Mouse (Mus musculus) G1E (cell line): ENCODE measurements around the gene H2al1k. TPM values are rescaled to one million over a fixed set of nuclear protein-coding genes. Genes with fewer than 3 reads are reported as not detected.
"Not testable (repeated sequence)": the region's sequence is repeated elsewhere in the genome, so short reads cannot be mapped to it uniquely, and the experiment has no call there.

ENCODE experiments used
- ATAC-seq: 2 replicates; pipeline ENCODE4 v1.8.0; 2016; ENCODE audit warnings: mild to moderate bottlenecking; ENCODE audit not compliant: insufficient number of reproducible peaks, poor library complexity, low FRiP score, severe bottlenecking; ENCODE audit errors: extremely low read depth
- DNase-seq: peaks from one replicate; pipeline ENCODE4 v3.0.0; 2012; ENCODE audit warnings: low spot score
- H3K27me3 ChIP-seq: 2 replicates; pipeline ENCODE4 v1.6.1; 2012; ENCODE audit warnings: mild to moderate bottlenecking, low read length, inconsistent platforms; ENCODE audit not compliant: insufficient read depth
- H3K36me3 ChIP-seq: replicated peaks from 2 replicates; pipeline ENCODE3; 2012; ENCODE audit warnings: mild to moderate bottlenecking, inconsistent platforms
- H3K4me1 ChIP-seq: 2 replicates; pipeline ENCODE4 v1.6.1; 2012; ENCODE audit warnings: low read depth, low read length, inconsistent platforms, mixed read lengths; ENCODE audit not compliant: insufficient read depth
- H3K4me3 ChIP-seq: 2 replicates; pipeline ENCODE4 v1.5.1; 2012; ENCODE audit warnings: low read depth, mild to moderate bottlenecking, inconsistent platforms, low read length, moderate library complexity, mixed read lengths
- H3K9me3 ChIP-seq: replicated peaks from 2 replicates; pipeline ENCODE4 v1.6.1; 2012; ENCODE audit warnings: inconsistent platforms
- CTCF ChIP-seq: IDR thresholded peaks from 2 replicates; pipeline ENCODE4 v1.5.1; 2012; ENCODE audit warnings: low read depth, low read length, inconsistent platforms, mixed read lengths
- GATA1 ChIP-seq: IDR thresholded peaks from 2 replicates; pipeline ENCODE4 v1.6.1; 2012; ENCODE audit warnings: borderline replicate concordance, low read length, inconsistent platforms, mixed read lengths
- GATA2 ChIP-seq: IDR thresholded peaks from 2 replicates; pipeline ENCODE4 v1.6.1; 2012; ENCODE audit warnings: low read depth, low read length, inconsistent platforms, borderline replicate concordance
- POLR2AphosphoS5 ChIP-seq: IDR thresholded peaks from 2 replicates; pipeline ENCODE4 v1.6.1; 2012; ENCODE audit warnings: low read depth, low read length, inconsistent platforms; ENCODE audit not compliant: insufficient replicate concordance
- TAL1 ChIP-seq: conservative IDR thresholded peaks from 2 replicates; pipeline ENCODE4 v1.6.1; 2012; ENCODE audit warnings: low read depth, low read length, inconsistent platforms, mixed read lengths
- polyA plus RNA-seq: library from polyadenylated mRNA; stranded (reverse); fragments of >175 nt; gene quantifications from 2 replicates; pipeline ENCODE4 v1.2.3, GENCODE M21; 2012
- total RNA-seq, 2 experiments: library from RNA; stranded (forward) in 1 of 2; stranded (reverse) in 1 of 2; fragments of 200-1000 nt in 1 of 2; fragments of >200 nt in 1 of 2; fragmentation: Nextera tagmentation in 1 of 2; gene quantifications; 2 replicates each; pipeline ENCODE4 v1.2.3; 2014 to 2017

Gene H2al1k
- total RNA-seq (2014; fragmentation: Nextera tagmentation) (11.8 and 20.1 TPM in 2 replicates), total RNA-seq (2017) (1.3 and 3.9 TPM in 2 replicates), polyA plus RNA-seq (0.18 and 0.55 TPM in 2 replicates)

DNA sequence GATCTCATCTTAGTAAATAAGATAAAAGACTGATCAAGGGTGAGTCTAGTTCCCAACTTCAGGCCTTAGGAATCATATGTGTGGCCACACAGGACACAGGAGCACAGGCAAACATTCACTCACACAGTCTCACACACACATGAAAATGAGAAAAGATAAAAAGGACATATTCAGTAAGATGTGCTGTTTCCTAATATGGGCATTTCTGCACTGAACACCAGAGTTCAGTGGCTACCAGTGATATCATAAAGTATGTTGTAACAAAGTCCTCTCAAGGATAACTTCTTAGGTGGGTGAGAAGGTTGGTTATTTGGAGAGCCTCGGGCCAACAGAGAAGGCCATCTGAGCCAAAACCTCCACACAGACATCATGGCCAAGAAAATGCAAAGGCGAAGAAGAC is at the start of gene H2al1k:
TSS of gene H2al1k (plus strand) at position 301 of the 400 bp plus-strand sequence.
- H3K4me1 ChIP-seq, H3K36me3 ChIP-seq, H3K27me3 ChIP-seq, H3K4me3 ChIP-seq, H3K9me3 ChIP-seq, ATAC-seq, DNase-seq: not testable (repeated sequence)

DNA sequence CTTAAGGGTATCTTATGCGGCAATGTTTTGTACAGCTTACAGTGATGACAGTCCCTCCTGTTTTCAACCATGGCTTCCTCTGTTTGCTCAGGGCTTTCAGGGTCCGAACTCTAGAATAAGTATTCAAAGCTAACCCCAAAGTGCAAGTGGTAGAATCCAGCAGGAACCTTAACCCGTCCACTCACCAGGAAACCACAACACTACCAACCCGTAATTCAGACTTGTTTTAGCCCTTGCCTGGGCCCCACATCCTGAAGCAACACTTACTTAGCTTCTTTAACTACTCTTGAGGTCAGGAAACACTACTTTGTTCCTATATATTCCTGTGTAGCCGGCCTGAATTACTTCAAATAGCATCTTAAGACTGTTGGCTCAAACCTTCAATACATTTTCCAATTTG is 47.6 kb upstream of the H2al1k start:
- peaks cover 17% of the 10 kb centered on the region for H3K36me3 ChIP-seq
- H3K4me1 ChIP-seq, result peaks cover 17% of the 10 kb centered on the region; the same call in 1 of the 2 replicates
- no peak for DNase-seq
- no peak for ATAC-seq
- TF ChIP-seq CTCF (no peak), POLR2AphosphoS5 (no peak), GATA2 (no peak), GATA1 (no peak), TAL1 (no peak)
- H3K9me3 ChIP-seq, result no peaks in the 10 kb centered on the region
- H3K27me3 ChIP-seq, result no peaks in the 10 kb centered on the region
- no peak overlapping the region for H3K4me3 ChIP-seq

DNA sequence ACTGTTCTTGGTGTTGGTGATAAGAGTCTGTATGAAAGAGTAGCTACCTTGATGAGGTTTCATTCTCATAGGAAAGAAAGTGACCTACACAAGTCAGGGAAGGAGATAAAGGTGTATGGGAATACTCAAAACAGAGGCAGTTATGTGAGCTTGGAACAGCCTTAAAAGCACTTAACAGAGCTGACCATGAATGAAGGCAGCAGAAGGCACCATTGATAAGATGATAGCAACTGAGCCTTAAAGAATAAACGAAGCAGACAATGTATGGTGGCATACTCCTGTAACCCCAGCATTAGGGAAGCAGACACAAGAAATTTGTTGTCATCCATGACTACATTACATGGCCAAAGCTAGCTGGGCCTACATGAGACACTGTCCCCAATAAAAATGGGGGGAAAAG is 47.0 kb upstream of the H2al1k start:
- Histone ChIP-seq H3K27me3 (no peaks in the 10 kb centered on the region), H3K4me1 (peaks cover 14% of the 10 kb centered on the region; the same call in 1 of the 2 replicates), H3K36me3 (peaks cover 21% of the 10 kb centered on the region), H3K4me3 (no peak overlapping the region), H3K9me3 (no peaks in the 10 kb centered on the region)
- TF ChIP-seq TAL1 (peak; percentile 20; the same call in 1 of the 2 replicates), CTCF (no peak)
- ATAC-seq (no peak), DNase-seq (no peak)

DNA sequence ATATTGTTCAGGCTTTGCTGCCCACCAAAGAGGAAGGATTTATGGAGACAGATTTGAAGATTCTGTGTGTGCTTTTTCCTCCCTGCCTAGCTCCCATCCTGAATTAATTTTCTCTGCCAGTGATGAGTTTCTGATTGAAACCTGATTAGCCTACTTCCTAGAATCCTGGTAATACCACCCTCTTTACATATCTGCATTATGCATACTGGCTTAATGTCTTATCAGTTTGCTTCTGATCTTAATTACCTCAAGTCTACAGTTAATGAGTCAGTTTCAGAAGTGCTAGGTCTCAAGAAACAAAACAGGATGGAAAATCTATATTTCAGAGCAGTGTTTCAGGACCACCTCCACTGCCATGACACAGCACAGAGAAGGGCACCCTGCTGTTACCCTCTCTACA is 34.0 kb upstream of the H2al1k start:
- not testable (repeated sequence) for H3K4me1 ChIP-seq, H3K9me3 ChIP-seq, DNase-seq, H3K4me3 ChIP-seq, H3K27me3 ChIP-seq, H3K36me3 ChIP-seq
- ATAC-seq, result peak; percentile 54; the same call in 1 of the 2 replicates

DNA sequence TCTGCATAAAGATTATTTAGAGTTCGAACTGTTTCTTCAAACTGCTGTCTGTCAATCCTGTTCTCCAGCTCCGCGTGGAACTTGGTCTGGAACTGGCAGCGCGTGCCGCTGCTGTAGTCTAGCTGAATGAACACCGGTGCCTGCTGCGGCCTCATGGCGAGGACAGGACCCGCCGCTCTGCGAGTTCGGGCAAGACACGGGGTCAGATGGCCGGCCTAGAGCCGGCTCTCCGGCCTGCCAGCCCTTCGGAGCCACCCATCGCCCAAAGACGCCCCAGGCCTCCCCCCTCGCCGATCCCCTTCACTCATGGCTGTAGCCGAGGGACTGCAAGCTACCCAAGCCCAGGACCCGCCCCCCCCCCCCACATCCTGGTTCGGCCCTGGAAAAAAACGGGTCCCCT is 22.5 kb upstream of the H2al1k start:
- not testable (repeated sequence) for H3K27me3 ChIP-seq, ATAC-seq, H3K4me3 ChIP-seq, DNase-seq, H3K9me3 ChIP-seq, H3K4me1 ChIP-seq, H3K36me3 ChIP-seq

DNA sequence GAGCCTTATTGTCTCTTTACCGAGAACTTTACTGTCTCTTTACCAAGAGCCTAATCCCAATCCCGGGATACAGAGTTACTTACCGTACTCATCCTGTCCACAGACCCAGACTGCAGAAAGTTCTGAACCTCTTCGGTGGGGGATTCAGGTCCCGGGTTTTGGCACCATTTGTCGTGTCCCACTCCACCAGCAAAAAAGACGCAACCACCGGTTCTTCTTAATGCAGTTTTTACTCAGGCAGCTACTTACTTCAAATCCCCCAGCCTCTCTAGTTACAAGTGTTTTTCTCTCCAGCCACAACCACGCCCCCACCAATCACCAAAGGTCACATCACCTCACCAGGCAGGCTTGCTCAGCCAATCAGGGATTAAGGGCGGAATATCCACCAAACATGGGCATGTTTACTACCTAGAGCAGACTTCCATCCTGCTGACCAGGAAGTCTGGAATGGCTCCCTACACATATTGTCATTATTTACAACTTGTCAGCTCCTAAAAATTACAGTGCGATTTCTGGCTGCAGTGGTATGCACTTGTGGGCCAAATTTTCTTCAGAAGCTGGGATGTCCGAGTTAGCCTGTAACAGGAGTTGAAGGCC is 18.0 kb upstream of the H2al1k start:
- DNase-seq (peak; percentile 2), ATAC-seq (peak; percentile 54)
- not testable (repeated sequence) for H3K9me3 ChIP-seq, H3K4me1 ChIP-seq, H3K36me3 ChIP-seq, H3K27me3 ChIP-seq
- H3K4me3 ChIP-seq, result peak overlapping the region; percentile 66

DNA sequence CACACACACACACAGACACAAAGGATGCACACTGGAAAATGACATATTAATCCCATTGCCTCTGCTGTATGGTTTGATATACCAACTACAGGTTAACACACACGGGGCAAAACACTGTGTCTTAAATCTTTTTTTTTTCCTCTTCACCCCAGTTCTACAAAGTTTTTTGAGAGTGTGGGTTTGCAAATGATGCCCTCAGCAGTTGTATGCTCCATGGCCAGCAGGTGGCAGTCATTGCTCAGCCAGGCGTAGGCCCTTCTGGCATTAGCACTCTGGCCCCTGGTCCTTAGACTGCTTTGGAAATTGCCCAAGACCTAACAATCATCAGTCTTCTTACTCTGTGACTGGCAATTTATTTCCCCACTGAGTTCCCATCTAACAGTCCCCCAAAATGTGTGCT is 17.4 kb upstream of the H2al1k start:
- not testable (repeated sequence) for H3K4me3 ChIP-seq, H3K9me3 ChIP-seq, H3K4me1 ChIP-seq, H3K36me3 ChIP-seq, DNase-seq, H3K27me3 ChIP-seq
- ATAC-seq, result peak; percentile 45; the same call in 1 of the 2 replicates

DNA sequence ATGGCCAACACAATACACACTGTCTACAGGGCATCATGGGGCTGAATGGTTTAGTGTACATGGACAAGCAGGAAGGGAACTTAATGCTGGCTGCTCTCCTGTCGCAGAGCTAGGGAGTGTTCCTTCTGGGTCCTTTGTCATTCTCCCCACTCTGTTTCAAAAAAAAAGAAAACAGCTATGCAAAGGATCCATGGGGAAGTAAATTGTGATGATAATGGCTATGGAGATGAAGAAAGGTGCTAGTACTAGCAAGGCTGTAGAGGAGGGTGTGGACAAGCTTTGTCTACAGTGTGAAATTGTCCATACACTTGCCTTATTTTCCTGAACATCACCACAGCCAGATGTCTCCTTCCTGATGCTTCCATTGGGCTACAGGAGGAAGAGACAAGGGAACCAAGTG is 15.4 kb upstream of the H2al1k start:
- not testable (repeated sequence) for H3K36me3 ChIP-seq, DNase-seq, H3K27me3 ChIP-seq, H3K9me3 ChIP-seq, H3K4me1 ChIP-seq, ATAC-seq, H3K4me3 ChIP-seq

DNA sequence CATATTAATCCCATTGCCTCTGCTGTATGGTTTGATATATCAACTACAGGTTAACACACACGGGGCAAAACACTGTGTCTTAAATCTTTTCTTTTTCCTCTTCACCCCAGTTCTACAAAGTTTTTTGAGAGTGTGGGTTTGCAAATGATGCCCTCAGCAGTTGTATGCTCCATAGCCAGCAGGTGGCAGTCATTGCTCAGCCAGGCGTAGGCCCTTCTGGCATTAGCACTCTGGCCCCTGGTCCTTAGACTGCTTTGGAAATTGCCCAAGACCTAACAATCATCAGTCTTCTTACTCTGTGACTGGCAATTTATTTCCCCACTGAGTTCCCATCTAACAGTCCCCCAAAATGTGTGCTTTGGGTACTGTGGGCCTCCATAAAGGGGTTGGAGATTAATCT is 23.6 kb downstream of the H2al1k start:
- H3K4me1 ChIP-seq, H3K4me3 ChIP-seq, ATAC-seq, H3K27me3 ChIP-seq, H3K36me3 ChIP-seq, DNase-seq, H3K9me3 ChIP-seq: not testable (repeated sequence)

DNA sequence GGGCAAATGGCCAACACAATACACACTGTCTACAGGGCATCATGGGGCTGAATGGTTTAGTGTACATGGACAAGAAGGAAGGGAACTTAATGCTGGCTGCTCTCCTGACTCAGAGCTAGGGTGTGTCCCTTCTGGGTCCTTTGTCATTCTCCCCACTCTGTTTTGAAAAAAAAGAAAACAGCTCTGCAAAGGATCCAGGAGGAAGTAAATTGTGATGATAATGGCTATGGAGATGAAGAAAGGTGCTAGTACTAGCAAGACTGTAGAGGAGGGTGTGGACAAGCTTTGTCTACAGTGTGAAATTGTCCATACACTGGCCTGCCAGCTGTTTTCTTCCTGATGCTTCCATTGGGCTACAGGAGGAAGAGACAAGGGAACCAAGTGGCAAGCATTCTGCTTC is 25.5 kb downstream of the H2al1k start:
- DNase-seq, H3K27me3 ChIP-seq, H3K4me3 ChIP-seq, H3K9me3 ChIP-seq, ATAC-seq, H3K4me1 ChIP-seq, H3K36me3 ChIP-seq: not testable (repeated sequence)
